Mouse (Mus musculus) R1 (cell line): Measurements from ENCODE around the gene Hdac7.

Experiments used
- DNase-seq: peaks from one replicate; pipeline ENCODE4 v3.0.0-alpha.2; 2018; ENCODE audit warnings: low read depth, low spot score

Gene Hdac7

DNA sequence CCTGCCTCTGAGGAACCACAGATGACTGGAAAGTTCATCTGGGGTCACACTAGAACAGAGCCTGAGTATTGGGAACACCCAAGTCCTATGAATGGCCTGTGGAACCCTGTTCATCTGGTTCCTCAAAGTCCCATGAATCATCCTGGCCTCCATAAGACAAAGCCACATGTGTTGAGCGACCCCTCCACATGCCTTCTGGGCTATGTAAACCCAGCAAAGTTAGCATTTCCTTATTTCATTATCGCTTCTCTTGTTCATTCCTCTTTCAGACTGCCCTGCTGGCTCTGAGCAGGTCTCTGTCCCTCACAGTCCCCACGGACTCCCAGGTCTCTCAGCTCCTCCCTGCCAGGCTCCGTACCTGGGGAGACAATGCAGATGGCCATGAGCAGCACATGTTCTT is 14.1 kb upstream of the Hdac7 start:
- DNase-seq = no peak

DNA sequence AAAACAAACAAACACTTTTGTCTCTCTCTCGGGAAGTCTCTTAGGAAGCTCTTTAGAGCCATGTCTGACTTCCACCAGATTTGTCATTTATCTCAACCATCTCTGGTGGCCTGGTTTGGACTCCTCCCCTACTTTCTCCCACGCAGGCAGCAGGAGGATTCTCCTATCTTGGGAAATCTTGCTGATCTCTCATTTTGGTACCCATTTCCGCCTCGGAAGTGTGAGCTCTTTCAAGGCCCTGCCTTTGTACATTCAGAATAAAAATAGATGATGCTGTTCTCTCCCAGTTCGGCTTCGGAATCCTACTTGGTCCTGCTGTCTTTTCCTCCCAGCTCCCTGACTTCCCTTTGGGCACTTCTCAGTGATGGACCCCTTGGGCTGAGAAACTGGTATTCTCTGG is 10.2 kb upstream of the Hdac7 start:
- DNase-seq = no peak

DNA sequence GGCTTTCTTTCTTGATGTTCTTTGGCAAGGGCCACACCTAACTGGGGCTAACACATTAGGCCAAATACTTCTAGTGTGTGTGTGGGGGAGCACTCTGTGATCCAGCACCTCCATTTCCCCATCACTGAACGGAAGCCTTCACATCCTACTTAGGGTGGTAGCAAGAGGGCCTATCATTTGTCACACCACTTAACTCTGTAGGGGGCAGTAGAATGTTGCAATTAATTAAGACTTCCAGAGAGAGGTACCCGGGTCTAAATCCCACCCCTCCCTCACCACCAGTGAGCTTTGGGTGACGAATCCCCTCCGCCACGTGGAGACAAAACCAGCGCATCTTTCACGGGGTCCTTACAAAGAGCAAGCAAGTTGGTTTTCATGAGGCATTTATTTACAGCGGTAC is 9.8 kb upstream of the Hdac7 start:
- DNase-seq = no peak

DNA sequence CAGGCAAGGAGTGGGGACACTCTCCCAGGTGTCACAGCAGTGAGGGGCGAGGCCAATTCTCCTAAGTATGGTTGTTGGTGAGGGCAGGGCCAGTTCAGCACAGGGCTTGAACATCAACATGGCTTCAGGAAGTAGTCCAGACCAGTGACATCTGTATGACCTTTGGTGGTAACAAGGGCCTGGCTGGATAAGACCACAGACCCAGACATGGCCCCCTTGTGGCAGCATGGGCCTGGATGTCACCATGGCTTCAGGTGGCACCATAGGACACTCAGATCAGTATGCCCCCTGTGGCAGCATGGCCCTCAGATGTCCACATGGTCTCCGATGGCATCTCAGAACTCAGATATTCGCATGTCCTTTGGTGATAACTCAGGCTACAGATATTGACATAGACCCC is 8.0 kb upstream of the Hdac7 start:
- DNase-seq = no peak

DNA sequence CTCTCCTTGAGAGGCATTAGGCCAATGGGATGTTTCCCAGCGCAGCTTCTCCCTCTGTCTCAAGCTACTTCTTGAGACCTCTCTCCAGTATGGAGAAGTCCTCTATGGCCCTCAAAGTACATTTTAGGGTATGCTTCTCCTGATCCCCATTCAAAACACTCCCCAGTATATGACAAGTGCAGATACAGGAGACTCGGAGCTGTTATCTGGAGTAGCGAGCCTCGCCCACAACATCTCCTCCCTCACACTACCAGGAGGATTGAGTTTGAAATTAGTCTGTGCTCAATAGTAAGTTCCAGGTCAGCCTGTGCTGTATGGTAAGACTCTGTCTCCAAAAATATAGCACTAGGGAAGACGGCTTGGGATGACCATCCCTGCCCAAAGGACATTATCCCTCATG is 6.7 kb upstream of the Hdac7 start:
- DNase-seq = no peak

DNA sequence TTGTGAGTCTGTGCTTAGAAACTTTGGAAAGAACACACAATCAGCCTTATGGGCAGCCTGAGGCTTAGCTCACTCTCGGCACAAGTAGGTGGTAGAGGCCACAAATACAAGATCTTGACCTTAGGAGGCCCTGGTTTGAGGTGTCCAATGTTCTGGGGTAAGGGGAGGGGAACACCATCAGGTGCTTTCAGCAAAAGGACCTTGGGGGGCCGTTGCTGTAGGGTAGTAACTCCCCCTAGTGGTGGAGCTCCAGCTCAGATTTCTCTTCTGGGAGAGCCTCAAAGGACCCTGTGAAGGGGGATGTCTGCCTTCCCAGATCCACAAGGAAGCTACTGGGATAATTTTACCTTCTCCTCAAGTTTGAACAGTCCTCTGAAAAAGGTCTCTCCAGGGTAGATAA is 6.1 kb upstream of the Hdac7 start:
- DNase-seq = peak; percentile 64

GRCm38 (mm10) chr15:97849116-97849911 is 5.0 kb upstream of the Hdac7 start:
- DNase-seq = peak; percentile 91

DNA sequence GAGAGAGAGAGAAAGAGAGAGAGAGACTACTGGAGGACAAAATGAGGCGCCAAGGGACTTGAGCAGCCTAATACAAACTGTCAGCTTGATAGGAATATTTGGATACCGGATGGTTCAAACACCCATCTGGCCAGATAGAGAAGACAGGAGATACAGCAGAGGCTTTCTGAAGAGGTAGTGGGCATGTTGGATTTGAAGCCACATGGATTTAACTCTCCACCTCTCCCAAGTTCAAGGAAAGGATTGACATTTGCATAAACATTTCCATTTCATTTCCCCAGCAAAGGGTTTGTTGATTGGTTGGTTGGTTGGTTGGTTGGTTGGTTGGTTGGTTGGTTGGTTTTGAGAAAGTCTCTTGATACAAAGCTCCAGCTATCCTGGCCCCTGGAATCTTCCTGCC is 3.6 kb upstream of the Hdac7 start:
- no peak for DNase-seq

DNA sequence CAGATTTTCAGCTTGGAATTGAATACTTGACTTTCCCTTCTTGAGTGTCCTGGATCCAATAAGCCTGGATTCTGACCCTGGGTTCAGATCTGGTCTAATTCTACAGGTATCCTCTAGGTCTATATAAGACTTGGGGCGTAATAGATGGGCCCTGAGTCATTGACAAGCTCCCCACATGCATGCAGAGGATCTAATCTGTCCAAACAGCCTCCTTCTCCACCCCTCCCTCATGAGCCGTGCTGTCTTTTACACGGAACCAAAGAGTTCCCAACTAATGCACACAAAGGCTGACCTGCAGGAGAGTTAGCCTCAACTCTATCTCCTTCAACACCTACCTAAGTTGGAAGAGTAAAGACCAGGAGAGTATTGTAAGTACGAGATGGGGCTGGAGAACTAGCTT is 3.0 kb upstream of the Hdac7 start:
- DNase-seq = no peak

GRCm38 (mm10) chr15:97846121-97846882 is 2.0 kb upstream of the Hdac7 start:
- DNase-seq = no peak

DNA sequence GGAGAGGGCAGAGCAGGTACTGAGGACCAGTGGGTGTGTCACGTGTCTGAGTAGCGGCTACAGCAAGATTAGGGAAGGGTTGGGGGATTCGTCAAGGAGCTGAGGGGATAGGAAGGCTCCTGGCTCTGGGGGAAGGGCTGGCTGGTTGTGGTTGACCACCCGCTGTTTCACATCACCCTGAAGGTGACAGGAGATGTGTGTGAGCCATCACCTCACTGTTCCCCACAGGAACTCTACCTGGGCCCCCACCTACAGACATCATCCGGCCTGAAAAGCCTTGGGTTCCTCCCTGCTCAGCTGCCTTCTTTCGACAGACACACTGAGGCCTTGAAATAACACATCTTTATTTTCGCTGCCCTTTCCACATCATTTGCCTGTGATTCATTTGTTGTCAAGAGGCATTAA is 1.1 kb downstream of the Hdac7 start:
- no peak for DNase-seq

- DNase-seq = no peak
Observed at GRCm38 (mm10) chr15:97842058-97842457, 2.2 kb downstream of the Hdac7 start.

DNA sequence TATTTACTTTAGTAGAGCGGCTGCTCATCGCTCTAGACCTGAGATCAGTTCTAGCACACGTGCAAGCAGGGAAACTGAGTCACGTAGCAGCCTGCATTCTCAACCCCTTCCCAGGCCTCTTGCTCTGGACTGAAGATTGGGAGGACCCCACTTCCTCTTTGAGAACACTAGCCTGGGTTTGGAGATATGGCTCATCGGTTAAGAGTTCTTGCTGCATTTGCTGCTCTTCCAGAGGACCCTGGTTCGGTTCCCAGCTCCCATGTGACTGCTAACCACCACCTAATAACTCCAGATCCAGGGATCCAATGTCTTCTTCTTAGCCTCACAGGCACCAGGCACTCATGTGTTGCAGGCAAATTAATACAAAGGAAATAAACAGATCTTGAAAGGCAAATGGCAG is 2.9 kb downstream of the Hdac7 start:
- no peak for DNase-seq

GRCm38 (mm10) chr15:97840781-97841180 is 3.5 kb downstream of the Hdac7 start:
- no peak for DNase-seq

GRCm38 (mm10) chr15:97839991-97840455 is 4.3 kb downstream of the Hdac7 start:
- DNase-seq = peak; percentile 61

DNA sequence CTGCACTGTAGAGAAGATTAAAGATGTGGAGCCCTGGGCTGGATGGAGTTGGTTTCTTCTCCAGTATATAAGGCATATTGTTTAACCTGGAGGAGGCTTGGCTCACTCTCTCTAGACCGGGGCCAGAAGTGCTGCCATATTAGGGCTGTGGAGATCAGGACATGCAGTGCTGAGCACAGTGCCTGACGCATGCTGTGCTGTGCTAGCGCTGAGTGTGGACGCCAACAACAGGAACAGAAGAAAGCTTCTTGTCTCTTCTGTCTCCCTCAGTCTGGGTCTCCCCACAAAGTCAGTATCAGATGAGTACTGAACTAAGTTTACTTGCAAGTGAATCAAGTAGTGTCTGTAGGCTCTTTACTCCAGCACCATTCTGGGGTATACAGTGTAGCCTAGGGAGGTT is 4.8 kb downstream of the Hdac7 start:
- no peak for DNase-seq

GRCm38 (mm10) chr15:97839012-97839411 is 5.3 kb downstream of the Hdac7 start:
- no peak for DNase-seq

DNA sequence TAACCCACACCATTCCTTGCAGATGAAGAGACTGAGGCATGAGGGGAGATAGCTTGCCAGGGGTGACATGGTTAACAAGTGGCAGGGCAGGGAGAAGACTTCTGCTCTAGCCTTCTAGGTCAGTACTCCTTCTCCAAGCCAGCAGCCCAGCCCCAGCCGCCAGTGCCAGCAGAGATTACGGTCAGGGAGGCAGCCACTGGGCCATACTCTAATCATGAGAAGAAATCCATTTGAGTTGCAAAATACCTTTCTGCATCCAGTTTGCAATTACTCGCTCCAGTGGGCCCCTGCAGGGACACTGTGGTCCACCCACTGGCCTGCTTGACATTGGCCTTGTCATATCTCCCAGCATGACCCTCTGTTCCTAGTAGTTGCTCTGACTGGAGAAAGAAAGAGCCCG is 5.9 kb downstream of the Hdac7 start:
- DNase-seq = no peak

DNA sequence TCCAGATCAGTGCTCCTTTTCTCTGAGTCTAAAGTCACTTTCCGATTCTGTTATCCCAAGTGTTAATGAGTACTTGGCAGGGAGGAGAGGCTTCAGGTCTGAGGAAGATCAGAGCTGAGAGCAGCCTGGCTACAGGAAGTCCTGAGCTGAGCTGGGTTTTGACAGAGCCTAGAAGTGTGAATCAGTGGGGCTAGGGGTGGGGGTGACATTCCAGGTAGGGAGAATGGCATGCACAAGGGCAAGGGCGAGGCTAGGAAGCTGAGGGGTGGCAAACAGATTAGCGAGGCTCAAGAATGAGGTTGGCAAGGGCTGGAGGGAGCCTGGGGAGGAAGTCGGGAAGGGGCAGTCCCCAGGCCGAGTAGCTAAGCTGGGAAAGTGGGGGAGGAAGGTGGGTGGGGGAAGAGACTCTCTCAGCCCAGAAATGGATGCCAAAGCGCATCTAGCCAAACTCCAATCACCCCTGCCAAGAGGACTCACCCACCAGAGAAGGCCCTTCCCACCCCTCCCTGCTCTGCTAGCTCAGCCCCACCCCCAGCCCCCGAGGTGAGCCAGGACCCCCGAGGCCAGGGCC is 6.7 kb downstream of the Hdac7 start:
- no peak for DNase-seq

DNA sequence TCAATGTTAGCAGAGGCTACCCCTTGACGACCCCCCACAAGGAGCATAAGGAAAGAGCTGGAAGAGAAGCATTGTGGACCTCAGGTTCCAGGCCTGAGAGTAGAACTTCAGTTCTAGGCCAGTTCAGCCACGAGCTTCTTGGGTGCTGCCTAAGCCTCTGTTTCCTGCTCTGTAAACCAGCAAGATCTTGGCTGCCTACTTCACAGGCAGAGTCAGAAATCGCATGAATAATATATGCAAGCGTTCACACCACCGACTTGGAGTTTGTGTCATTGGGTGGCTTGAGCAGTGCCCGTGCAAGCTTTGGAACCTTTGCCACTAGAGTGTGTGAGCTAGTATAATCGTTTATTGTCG is 7.4 kb downstream of the Hdac7 start:
- no peak for DNase-seq

- DNase-seq = no peak
Observed at GRCm38 (mm10) chr15:97836153-97836893, 8.0 kb downstream of the Hdac7 start.
